Mouse (Mus musculus) erythroblast, embryonic 14.5 days (primary cell): ENCODE measurements around the gene Npas2. TPM values are rescaled to one million over a fixed set of nuclear protein-coding genes. Genes with fewer than 3 reads are reported as not detected.

ENCODE experiments used
- H3K27me3 ChIP-seq: 2 replicates; pipeline ENCODE4 v1.6.1; 2012; ENCODE audit warnings: inconsistent platforms; ENCODE audit not compliant: control insufficient read depth
- H3K36me3 ChIP-seq: 2 replicates; pipeline ENCODE4 v1.6.1; 2012; ENCODE audit warnings: mild to moderate bottlenecking, inconsistent platforms; ENCODE audit not compliant: control insufficient read depth
- H3K4me1 ChIP-seq: 2 replicates; pipeline ENCODE4 v1.6.1; 2012; ENCODE audit warnings: inconsistent platforms; ENCODE audit not compliant: control insufficient read depth
- H3K4me3 ChIP-seq: replicated peaks from 2 replicates; pipeline ENCODE3; 2012; ENCODE audit warnings: moderate library complexity, mild to moderate bottlenecking, inconsistent platforms
- H3K9me3 ChIP-seq: 2 replicates; pipeline ENCODE4 v1.6.1; 2012; ENCODE audit warnings: low read length, inconsistent platforms, mixed read lengths; ENCODE audit not compliant: control insufficient read depth
- GATA1 ChIP-seq: IDR thresholded peaks from 2 replicates; pipeline ENCODE4 v1.6.1; 2012; ENCODE audit warnings: low read length, inconsistent platforms, mixed read lengths
- TAL1 ChIP-seq: IDR thresholded peaks from 3 replicates; pipeline ENCODE4 v1.6.1; 2012; ENCODE audit warnings: low read length, inconsistent platforms, mixed read lengths
- polyA plus RNA-seq: library from polyadenylated mRNA; stranded (reverse); fragments of >175 nt; gene quantifications from 2 replicates; pipeline ENCODE4 v1.2.3, GENCODE M21; 2012

Gene Npas2
- polyA plus RNA-seq, 1 experiment: not detected

DNA sequence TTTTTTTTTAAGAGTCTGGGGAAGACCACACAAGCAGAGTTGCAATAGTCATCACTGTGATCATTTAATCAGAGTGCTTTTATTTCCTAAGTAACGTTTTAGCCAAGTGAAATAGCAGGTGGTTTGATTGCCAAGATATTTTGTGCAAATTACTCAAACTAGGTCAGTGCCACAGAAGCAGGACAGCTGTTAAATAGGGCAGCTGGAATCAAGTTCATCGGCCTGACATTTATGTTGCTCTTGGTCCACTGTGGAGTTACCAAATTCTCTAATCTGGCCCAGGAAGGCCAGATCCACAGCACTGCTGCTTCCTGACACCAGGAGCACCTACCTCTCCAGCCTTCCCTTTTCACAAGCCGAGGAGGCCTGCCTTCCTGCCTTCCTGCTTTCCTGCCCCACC lies 94.9 kb downstream of the Npas2 start:
- H3K4me1 ChIP-seq: no peaks in the 10 kb centered on the region
- TF ChIP-seq GATA1 (no peak), TAL1 (no peak)
- H3K9me3 ChIP-seq: no peaks in the 10 kb centered on the region
- no peaks in the 10 kb centered on the region for H3K27me3 ChIP-seq
- no peak overlapping the region for H3K4me3 ChIP-seq
- H3K36me3 ChIP-seq: no peaks in the 10 kb centered on the region

DNA sequence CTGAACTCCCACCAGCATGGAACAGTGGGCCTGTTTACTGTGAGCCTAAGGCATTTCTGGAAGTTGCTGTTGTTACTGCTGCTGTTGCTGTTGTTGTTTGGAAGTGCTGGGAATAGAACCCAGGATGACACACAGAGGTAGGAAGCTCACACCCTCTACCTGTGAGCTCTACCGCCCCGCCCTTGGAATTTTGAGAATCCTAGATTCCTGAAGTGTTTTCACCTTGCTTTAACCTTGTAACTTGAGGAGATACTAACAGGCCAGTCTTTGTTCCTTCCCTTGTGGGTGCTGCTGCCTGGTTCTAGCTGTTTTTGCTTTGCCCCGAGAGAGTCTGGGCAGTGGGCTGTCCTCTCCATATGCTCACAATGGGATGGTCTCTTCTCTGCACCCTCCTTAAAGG lies 98.5 kb downstream of the Npas2 start:
- Histone ChIP-seq H3K36me3 (no peaks in the 10 kb centered on the region), H3K4me3 (no peak overlapping the region), H3K9me3 (no peaks in the 10 kb centered on the region), H3K27me3 (no peaks in the 10 kb centered on the region), H3K4me1 (no peaks in the 10 kb centered on the region)
- TF ChIP-seq GATA1 (no peak), TAL1 (no peak)

DNA sequence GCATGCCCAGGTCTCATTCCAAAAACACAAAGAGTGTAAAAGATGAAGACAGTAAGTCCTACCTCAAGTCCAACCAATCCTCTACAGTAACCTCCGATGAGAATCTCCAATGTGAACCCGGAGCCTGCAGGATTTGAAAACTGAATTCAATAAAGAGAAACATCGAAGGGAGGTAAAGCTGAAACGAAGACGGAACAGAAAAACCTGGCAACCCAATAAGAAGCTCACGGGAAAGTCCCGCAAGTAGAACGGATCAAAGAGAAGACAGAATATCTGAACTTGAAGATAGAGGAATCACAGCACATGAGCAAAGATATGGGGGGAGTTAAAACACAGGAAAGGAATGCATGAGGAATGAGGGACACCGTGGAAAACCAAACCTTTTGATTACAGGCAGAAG lies 104.8 kb downstream of the Npas2 start:
- H3K4me1 ChIP-seq: no peaks in the 10 kb centered on the region
- no peak overlapping the region for H3K4me3 ChIP-seq
- no peaks in the 10 kb centered on the region for H3K36me3 ChIP-seq
- no peak for TF ChIP-seq GATA1
- no peak for TF ChIP-seq TAL1
- no peaks in the 10 kb centered on the region for H3K9me3 ChIP-seq
- no peaks in the 10 kb centered on the region for H3K27me3 ChIP-seq

DNA sequence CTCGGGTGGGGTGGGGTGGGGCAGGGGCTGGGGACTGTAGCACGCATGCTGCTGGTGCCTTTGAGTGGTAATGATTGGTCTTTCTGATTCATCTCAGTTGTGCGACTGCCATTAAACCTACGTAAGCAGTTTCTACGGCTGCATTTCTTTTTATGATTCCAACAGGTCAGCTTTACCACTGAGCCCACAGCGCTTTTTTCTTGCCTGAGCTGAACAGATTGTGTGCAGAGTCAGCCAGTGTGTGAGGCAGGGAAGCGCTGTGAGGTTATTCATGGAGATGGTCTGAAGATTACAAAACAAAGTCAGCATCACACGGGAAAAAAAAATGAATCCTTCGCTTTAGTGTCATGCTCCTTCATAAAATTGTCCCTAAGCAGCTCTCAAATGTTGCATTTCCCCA lies 106.7 kb downstream of the Npas2 start:
- Histone ChIP-seq H3K36me3 (no peaks in the 10 kb centered on the region), H3K9me3 (no peaks in the 10 kb centered on the region), H3K4me3 (no peak overlapping the region), H3K4me1 (no peaks in the 10 kb centered on the region), H3K27me3 (no peaks in the 10 kb centered on the region)
- TF ChIP-seq GATA1 (no peak), TAL1 (no peak)

DNA sequence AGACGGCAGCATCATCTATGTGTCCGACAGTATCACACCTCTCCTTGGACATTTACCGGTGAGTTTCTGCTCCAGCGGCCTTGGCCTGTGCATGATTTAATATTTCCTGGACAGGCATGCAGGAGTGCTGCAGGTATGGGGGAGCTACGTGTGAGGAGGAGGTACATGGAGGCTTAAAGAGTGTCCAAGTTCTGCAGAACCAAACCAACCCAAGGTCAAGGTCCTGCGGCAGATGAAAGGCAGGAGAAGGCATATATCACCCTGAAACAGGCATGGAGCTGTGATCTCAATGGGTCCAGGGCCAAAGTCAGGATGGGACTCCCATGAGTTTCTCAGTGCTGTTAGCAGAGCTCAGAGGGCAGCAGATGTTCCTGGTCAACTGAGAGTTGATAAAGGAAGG lies 107.1 kb downstream of the Npas2 start:
- H3K36me3 ChIP-seq: no peaks in the 10 kb centered on the region
- H3K9me3 ChIP-seq: no peaks in the 10 kb centered on the region
- no peak overlapping the region for H3K4me3 ChIP-seq
- no peaks in the 10 kb centered on the region for H3K27me3 ChIP-seq
- TF ChIP-seq TAL1 (no peak), GATA1 (no peak)
- no peaks in the 10 kb centered on the region for H3K4me1 ChIP-seq

DNA sequence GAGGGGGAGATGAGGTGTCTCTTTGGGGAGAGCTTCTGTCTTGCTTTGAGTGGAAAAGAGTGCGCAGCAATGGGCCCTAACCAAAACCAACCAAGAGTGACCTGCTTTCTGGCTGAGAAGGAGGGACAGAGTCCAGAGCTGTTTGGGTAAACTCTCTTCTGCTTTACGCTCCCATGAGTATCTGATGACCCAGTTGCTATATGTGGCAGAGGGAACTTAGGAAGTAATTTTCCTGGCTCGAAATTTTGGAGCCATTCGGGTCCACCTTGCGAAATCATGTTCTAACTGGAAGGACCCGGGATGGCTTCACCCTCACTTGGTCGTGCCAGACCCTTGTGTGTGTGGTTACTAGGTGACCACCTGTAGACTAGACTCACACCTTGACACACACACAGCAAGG lies 108.7 kb downstream of the Npas2 start:
- Histone ChIP-seq H3K9me3 (no peaks in the 10 kb centered on the region), H3K4me1 (no peaks in the 10 kb centered on the region), H3K4me3 (no peak overlapping the region), H3K36me3 (no peaks in the 10 kb centered on the region), H3K27me3 (no peaks in the 10 kb centered on the region)
- TF ChIP-seq GATA1: no peak
- no peak for TF ChIP-seq TAL1

DNA sequence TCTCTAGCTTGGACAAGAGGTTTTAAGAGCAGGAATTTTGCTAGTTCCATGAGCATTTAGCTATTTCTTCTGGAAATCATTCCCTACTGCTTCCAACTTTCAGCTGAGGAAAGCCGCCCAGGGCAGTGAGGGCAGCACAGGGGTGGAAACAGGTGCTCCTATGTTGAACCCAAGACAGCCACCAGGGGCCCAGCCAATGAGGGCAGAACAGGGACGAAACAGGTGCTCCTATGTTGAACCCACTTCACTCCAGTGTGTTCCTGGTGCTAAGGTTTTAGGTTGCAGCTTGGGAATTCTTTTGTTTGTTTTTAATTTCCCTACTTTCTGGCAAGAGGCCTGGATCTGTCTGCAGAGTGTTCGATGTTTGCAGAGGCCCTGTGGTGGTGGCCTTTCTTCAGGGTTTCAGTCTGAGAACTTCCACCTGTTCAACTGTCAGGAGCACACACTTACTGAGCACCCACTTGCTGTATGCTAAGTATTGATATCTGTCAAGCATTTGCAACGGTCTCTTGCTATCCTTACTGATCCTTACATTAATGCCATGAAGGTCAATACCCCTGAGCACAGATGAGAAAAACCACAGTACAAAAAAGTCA lies 109.6 kb downstream of the Npas2 start:
- no peak for TF ChIP-seq GATA1
- TF ChIP-seq TAL1: no peak
- no peak overlapping the region for H3K4me3 ChIP-seq
- H3K27me3 ChIP-seq: no peaks in the 10 kb centered on the region
- no peaks in the 10 kb centered on the region for H3K4me1 ChIP-seq
- no peaks in the 10 kb centered on the region for H3K9me3 ChIP-seq
- H3K36me3 ChIP-seq: no peaks in the 10 kb centered on the region

DNA sequence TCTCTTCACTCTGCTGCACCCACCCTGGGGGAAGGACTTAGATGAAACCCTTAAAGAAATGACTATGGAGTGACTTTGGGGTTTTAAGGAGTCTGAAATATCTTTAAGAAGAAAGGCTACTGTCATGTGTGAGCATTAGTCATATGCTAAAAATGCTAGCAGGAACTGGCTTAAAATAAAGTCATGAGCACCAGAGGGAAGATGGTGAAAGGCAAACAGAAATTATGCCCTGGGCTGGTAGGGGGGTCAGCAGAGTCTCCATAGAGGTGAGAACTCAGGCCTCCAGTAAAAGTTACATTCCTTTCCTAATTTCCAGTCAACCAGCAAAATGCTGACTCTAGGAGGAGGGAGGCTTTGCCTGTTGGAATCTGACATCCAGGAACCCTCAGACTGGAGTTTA lies 113.8 kb downstream of the Npas2 start:
- TF ChIP-seq TAL1: no peak
- TF ChIP-seq GATA1: no peak
- Histone ChIP-seq H3K9me3 (no peaks in the 10 kb centered on the region), H3K27me3 (no peaks in the 10 kb centered on the region), H3K4me1 (no peaks in the 10 kb centered on the region), H3K4me3 (no peak overlapping the region), H3K36me3 (no peaks in the 10 kb centered on the region)

DNA sequence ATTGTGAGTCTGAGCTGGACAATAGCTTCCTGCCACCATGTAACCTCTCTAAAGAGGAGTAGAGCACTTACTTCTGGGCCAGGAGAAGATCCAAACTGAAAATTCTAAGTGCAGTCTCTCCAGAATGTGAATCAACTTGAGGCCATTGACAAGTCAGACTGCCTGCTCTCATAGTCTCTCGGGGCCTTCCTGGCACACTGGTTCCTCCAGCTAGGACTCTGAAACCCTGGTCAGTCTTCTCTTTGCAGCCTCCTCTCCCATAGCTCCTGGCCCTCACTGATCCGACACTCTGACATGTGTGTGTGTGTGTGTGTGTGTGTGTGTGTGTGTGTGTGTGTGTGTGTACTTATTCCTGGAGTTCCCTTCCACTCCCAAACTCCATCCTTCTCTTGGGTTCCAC lies 114.4 kb downstream of the Npas2 start:
- Histone ChIP-seq H3K9me3 (no peaks in the 10 kb centered on the region), H3K36me3 (no peaks in the 10 kb centered on the region), H3K4me1 (no peaks in the 10 kb centered on the region), H3K4me3 (no peak overlapping the region), H3K27me3 (no peaks in the 10 kb centered on the region)
- TF ChIP-seq TAL1 (no peak), GATA1 (no peak)

DNA sequence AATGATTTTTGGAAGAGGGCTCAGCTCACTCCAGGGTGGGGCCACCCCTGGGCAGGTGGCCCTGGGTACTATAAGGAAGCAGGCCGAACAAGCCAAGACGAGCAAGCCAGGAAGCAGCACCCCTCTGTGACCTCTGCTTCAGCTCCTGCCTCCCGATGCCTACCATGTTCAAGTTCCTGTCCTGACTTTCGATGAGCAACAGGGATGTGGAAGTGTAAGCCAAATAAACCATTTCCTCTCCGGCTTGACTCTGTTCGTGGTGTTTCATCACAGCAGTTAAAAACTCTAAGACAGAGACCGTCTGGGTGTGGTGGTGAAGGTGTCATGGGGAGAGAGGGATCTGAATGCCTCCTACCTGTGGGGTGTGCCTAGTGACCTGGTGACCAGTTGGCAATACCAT lies 116.0 kb downstream of the Npas2 start:
- Histone ChIP-seq H3K4me1 (no peaks in the 10 kb centered on the region), H3K36me3 (no peaks in the 10 kb centered on the region), H3K4me3 (no peak overlapping the region), H3K27me3 (no peaks in the 10 kb centered on the region), H3K9me3 (no peaks in the 10 kb centered on the region)
- TF ChIP-seq TAL1 (no peak), GATA1 (no peak)
